Mouse (Mus musculus) right cerebral cortex, postnatal 14 days (tissue): ENCODE results near the gene Clec2l.

ENCODE experiments used
- DNase-seq: peaks from one replicate; pipeline ENCODE4 v3.0.0; 2022

Clec2l gene

GRCm38 (mm10) chr6:38719229-38719628, 56.4 kb downstream of the Clec2l start:
- DNase-seq = no peak

DNA sequence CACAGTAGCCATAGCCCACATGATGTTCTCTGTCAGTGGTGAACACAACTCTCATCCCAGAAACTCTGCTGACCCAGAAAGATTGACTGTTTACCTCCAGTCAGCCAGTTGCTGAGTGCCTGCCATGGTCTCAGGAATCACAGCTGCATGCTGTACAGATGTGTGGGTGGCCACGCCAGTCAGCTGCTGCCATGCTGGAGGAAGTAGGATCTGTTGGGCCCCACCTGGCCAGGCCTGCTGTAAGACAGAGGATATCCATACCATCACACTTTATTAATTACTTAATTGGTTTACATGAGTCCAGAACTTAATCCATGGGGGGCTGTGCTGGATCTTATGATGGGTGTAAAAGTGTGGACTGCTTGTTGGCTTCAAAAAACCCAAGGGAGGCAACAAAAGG, 58.5 kb downstream of the Clec2l start:
- DNase-seq = no peak

DNA sequence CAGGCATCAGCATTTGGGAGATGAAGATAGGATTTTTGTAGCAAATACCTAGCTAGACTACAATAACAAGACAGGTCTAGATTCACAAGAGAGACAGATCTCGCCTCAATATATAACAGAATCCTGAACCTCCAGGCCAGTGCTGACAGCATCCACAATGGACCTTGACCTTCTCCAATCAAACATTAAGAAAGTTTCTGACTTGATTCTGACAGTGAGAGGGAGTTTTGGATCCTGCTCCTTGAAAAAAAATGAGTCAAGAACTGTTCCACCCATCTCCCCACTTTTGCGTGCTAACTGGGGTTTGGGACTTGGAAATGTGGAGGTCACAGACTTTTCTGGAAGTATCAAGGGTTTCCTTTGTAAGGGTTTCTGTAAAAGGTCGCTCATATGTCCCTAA, 62.6 kb downstream of the Clec2l start:
- no peak for DNase-seq
